Mouse (Mus musculus): ENCODE results near the gene Upk3a. TPM values are rescaled to one million over a fixed set of nuclear protein-coding genes. Genes with fewer than 3 reads are reported as not detected.
"Not testable (repeated sequence)": the region's sequence is repeated elsewhere in the genome, so short reads cannot be mapped to it uniquely, and the experiment has no call there.

The Upk3a gene
- polyA plus RNA-seq, 1 experiment, result not detected

GRCm38 (mm10) chr15:85027740-85028139 lies 10.8 kb downstream of the Upk3a start:
- no peaks in the 10 kb centered on the region for H3K79me2 ChIP-seq (ENCODE audit: control insufficient read depth, insufficient read depth)
- no peak for TF ChIP-seq E2F4 (IDR thresholded peaks at IDR 0.05; ENCODE audit: insufficient read depth)
- TF ChIP-seq MYOD1 (IDR thresholded peaks at IDR 0.05; ENCODE audit: control insufficient read depth in 1 of 3, insufficient read length in 2 of 3, low read depth in 2 of 3), result no peak
- no peak for TF ChIP-seq TCF3 (IDR thresholded peaks at IDR 0.05; ENCODE audit: insufficient read length, low read depth)
- no peak for TF ChIP-seq TCF12 (IDR thresholded peaks at IDR 0.05; ENCODE audit: insufficient read depth, poor library complexity, severe bottlenecking)
- no peak for TF ChIP-seq MAX (IDR thresholded peaks at IDR 0.05; ENCODE audit: low read depth)
- no peak for TF ChIP-seq CEBPB (IDR thresholded peaks at IDR 0.05; ENCODE audit: insufficient read depth, poor library complexity, severe bottlenecking)
- TF ChIP-seq POLR2AphosphoS2 (IDR thresholded peaks at IDR 0.05; ENCODE audit: insufficient read length, low read depth), result no peak
- TF ChIP-seq USF1 (IDR thresholded peaks at IDR 0.05; ENCODE audit: low read depth), result no peak
- TF ChIP-seq SRF (IDR thresholded peaks at IDR 0.05; ENCODE audit: control insufficient read depth, insufficient read length, low read depth), result no peak
- no peak for TF ChIP-seq POLR2A (IDR thresholded peaks at IDR 0.05; ENCODE audit: insufficient read length, low read depth)
- no peak for TF ChIP-seq MYOG (IDR thresholded peaks at IDR 0.05; ENCODE audit: control insufficient read depth in 1 of 3, insufficient read depth in 1 of 3, insufficient read length in 2 of 3, low read depth in 2 of 3)
- TF ChIP-seq REST (IDR thresholded peaks at IDR 0.05; ENCODE audit: insufficient read depth, insufficient read length), result no peak
- no peak overlapping the region for H3K4me2 ChIP-seq (ENCODE audit: low read depth)
- H3ac ChIP-seq (ENCODE audit: control insufficient read depth, insufficient read length), result no peak overlapping the region
- H3K36me3 ChIP-seq (ENCODE audit: control insufficient read depth, insufficient read depth), result no peaks in the 10 kb centered on the region
- H3K27me3 ChIP-seq (ENCODE audit: control insufficient read depth, insufficient read depth, insufficient read length), result peaks cover 11% of the 10 kb centered on the region
- no peak overlapping the region for H3K4me3 ChIP-seq

- H3K4me3 ChIP-seq; H3ac ChIP-seq (ENCODE audit: control insufficient read depth, insufficient read length); H3K36me3 ChIP-seq (ENCODE audit: control insufficient read depth, insufficient read depth); H3K4me2 ChIP-seq (ENCODE audit: low read depth); H3K79me2 ChIP-seq (ENCODE audit: control insufficient read depth, insufficient read depth): not testable (repeated sequence)
- peaks cover 11% of the 10 kb centered on the region for H3K27me3 ChIP-seq (ENCODE audit: control insufficient read depth, insufficient read depth, insufficient read length)
Observed at GRCm38 (mm10) chr15:85028648-85029047, 11.7 kb downstream of the Upk3a start, which contains the start of gene Fam118a. Gene Fam118a, plus strand, starts transcription at chr15:85028948.

GRCm38 (mm10) chr15:85030643-85031042 lies 13.7 kb downstream of the Upk3a start:
- H3K4me2 ChIP-seq (ENCODE audit: low read depth); H3K4me3 ChIP-seq: not testable (repeated sequence)

DNA sequence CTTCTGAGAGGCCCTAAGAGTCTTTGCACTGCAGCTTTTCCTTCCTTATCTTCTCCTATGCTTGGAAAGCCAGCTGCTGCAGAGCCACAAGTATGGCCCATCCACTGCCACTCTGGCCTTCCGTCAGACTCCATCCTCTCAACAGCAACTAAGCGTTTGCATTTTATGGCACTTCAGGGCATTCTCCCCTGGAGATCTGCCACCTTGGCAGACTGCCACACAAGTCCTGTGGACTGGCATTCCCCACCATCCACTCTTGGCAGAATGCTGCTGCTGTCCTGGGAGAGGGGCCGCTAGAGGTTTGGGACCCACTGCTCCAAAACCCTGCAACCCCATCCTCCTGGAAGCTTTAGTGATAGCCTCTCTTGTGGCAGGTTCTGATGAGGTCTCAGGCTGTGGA lies 14.9 kb downstream of the Upk3a start:
- H3K4me3 ChIP-seq, result no peak overlapping the region

More at GRCm38 (mm10) chr15:85030643-85031042, 13.7 kb downstream of the Upk3a start:
- H3K27me3 ChIP-seq (ENCODE audit: control insufficient read depth, insufficient read depth, insufficient read length), result peaks cover 11% of the 10 kb centered on the region
- H3K79me2 ChIP-seq (ENCODE audit: control insufficient read depth, insufficient read depth); H3ac ChIP-seq (ENCODE audit: control insufficient read depth, insufficient read length); H3K36me3 ChIP-seq (ENCODE audit: control insufficient read depth, insufficient read depth): not testable (repeated sequence)

DNA sequence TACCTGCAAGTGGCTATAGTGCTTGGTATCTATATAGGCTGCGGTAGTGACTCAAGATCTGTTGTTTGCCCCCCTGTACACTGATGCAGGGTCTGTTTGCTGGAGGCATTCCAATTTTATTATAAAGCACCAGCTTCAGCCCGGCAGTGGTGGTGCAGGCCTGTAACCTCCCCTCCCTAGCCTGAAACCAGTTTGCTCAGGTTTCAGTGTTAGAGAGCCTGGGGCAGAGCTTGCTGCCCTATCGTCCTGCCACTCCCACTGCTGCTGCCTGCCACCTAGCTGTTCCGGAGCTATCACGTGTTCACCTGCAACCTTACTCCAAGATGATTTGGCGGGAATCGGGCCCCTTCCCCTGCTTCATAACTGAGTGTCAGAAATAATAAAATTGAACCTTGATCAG lies 17.0 kb downstream of the Upk3a start:
- H3ac ChIP-seq (ENCODE audit: control insufficient read depth, insufficient read length); H3K36me3 ChIP-seq (ENCODE audit: control insufficient read depth, insufficient read depth); H3K27me3 ChIP-seq (ENCODE audit: control insufficient read depth, insufficient read depth, insufficient read length); H3K4me3 ChIP-seq; H3K4me2 ChIP-seq (ENCODE audit: low read depth): not testable (repeated sequence)
- H3K79me2 ChIP-seq (ENCODE audit: control insufficient read depth, insufficient read depth), result peaks cover 18% of the 10 kb centered on the region

More for the DNA sequence above, 14.9 kb downstream of the Upk3a start:
- Histone ChIP-seq H3ac (ENCODE audit: control insufficient read depth, insufficient read length) (no peak overlapping the region), H3K79me2 (ENCODE audit: control insufficient read depth, insufficient read depth) (no peaks in the 10 kb centered on the region), H3K36me3 (ENCODE audit: control insufficient read depth, insufficient read depth) (no peaks in the 10 kb centered on the region), H3K27me3 (ENCODE audit: control insufficient read depth, insufficient read depth, insufficient read length) (peaks cover 5% of the 10 kb centered on the region), H3K4me2 (ENCODE audit: low read depth) (no peak overlapping the region)
- TF ChIP-seq POLR2A (IDR thresholded peaks at IDR 0.05; ENCODE audit: insufficient read length, low read depth) (no peak), POLR2AphosphoS2 (IDR thresholded peaks at IDR 0.05; ENCODE audit: insufficient read length, low read depth) (no peak)

GRCm38 (mm10) chr15:85036566-85037342 lies 19.8 kb downstream of the Upk3a start:
- Histone ChIP-seq H3ac (ENCODE audit: control insufficient read depth, insufficient read length) (peak overlapping the region; percentile 66), H3K4me3 (peak overlapping the region; percentile 58), H3K27me3 (ENCODE audit: control insufficient read depth, insufficient read depth, insufficient read length) (no peaks in the 10 kb centered on the region), H3K79me2 (ENCODE audit: control insufficient read depth, insufficient read depth) (peaks cover 46% of the 10 kb centered on the region), H3K4me2 (ENCODE audit: low read depth) (peak overlapping the region; percentile 99), H3K36me3 (ENCODE audit: control insufficient read depth, insufficient read depth) (no peaks in the 10 kb centered on the region)
- TF ChIP-seq MYOD1 (IDR thresholded peaks at IDR 0.05; ENCODE audit: control insufficient read depth in 1 of 3, insufficient read length in 2 of 3, low read depth in 2 of 3) (peak in 1 of 3 experiments; percentile 71), MYOG (IDR thresholded peaks at IDR 0.05; ENCODE audit: control insufficient read depth in 1 of 3, insufficient read depth in 1 of 3, insufficient read length in 2 of 3, low read depth in 2 of 3) (peak in 2 of 3 experiments; percentile 50 to 56), USF1 (IDR thresholded peaks at IDR 0.05; ENCODE audit: low read depth) (peak; percentile 70), CEBPB (IDR thresholded peaks at IDR 0.05; ENCODE audit: insufficient read depth, poor library complexity, severe bottlenecking) (no peak), REST (IDR thresholded peaks at IDR 0.05; ENCODE audit: insufficient read depth, insufficient read length) (peak; percentile 26), POLR2A (IDR thresholded peaks at IDR 0.05; ENCODE audit: insufficient read length, low read depth) (peak; percentile 84), POLR2AphosphoS2 (IDR thresholded peaks at IDR 0.05; ENCODE audit: insufficient read length, low read depth) (peak; percentile 86), SRF (IDR thresholded peaks at IDR 0.05; ENCODE audit: control insufficient read depth, insufficient read length, low read depth) (peak; percentile 71), E2F4 (IDR thresholded peaks at IDR 0.05; ENCODE audit: insufficient read depth) (peak; percentile 78), TCF12 (IDR thresholded peaks at IDR 0.05; ENCODE audit: insufficient read depth, poor library complexity, severe bottlenecking) (no peak), MAX (IDR thresholded peaks at IDR 0.05; ENCODE audit: low read depth) (peak; percentile 59), TCF3 (IDR thresholded peaks at IDR 0.05; ENCODE audit: insufficient read length, low read depth) (peak; percentile 37)

Measured in myocyte (in vitro differentiated cells).